Mouse (Mus musculus) gastrocnemius, postnatal 25 days (tissue): ENCODE data around the gene Zfp367. TPM values are rescaled to one million over a fixed set of nuclear protein-coding genes. Genes with fewer than 3 reads are reported as not detected.

Experiments
- DNase-seq: peaks from one replicate; pipeline ENCODE4 v3.0.0; 2022
- total RNA-seq, 2 experiments: library from RNA; stranded (reverse); gene quantifications; 1 replicate in 1 of 2; 2 replicates in 1 of 2; pipeline ENCODE4 v1.2.3; 2021

Zfp367 gene
- total RNA-seq, 2 experiments from 2014 or later: 17.5 to 18.6 TPM

- DNase-seq: no peak
Observed at GRCm38 (mm10) chr13:64090278-64090677, 62.7 kb downstream of the Zfp367 start.

GRCm38 (mm10) chr13:64089130-64089529 lies 63.9 kb downstream of the Zfp367 start, which contains the start of gene Hsd17b3:
Gene Hsd17b3 (minus strand): TSS chr13:64089230.
- DNase-seq: no peak

DNA sequence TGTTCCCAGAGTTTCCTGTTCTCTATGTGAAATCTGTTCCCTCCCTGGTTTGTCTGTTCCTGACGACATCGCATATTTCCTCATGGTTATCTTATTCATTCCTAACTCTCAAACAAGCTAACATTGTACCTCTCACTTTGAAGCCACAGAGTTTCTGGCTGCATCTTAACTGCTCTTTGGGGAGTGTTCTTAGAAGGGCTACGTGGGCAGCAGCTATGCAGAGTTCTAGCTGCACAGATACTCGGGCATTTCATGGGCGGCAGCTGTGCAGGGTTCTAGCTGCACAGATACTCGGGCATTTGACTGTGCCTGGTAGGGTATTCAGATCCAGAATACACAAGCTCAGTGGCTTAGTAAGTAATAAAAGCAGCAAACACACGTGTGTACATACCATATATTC lies 64.9 kb downstream of the Zfp367 start:
- DNase-seq: no peak

DNA sequence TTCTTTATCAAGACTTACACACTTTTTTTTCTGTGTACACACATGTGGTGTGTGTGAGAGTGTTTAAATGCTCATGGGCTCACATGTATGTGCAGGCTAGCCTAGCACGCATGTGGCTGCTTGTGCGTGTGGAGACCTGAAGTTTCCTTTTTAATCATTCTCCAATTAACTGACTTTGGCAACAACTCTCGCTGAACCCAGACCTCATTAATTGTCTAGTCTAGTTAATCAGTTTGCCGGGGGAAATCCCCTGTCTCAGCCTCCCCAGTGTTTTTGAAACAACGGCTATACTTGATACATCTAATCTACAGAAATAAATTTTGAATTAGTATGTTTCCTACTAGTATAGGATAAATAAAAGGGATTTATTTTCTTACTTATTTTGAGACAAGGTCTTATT lies 67.0 kb downstream of the Zfp367 start:
- no peak for DNase-seq

DNA sequence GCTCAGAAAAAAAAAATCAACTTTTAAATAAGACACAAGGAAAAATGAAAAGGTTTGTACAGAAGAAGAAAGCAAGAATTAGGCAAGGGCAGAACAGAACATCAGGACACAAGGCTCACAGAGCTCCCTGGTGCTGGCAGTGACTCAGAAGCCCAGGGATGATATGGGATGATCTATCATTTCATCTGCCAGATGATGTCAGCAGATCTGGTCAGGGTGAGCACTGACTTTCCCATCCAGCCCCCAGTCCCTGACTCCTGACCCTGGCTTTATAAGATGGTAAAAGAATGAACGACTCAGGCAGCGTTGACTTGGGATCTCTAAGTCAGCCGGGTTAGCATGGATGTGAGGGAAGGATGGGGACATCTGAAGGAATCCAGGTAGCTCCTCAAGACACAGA lies 69.7 kb downstream of the Zfp367 start:
- DNase-seq: no peak

Other genes starting within 250 kb of the Zfp367 start
- not detected for gene Hsd17b3, start 64.0 kb downstream of the Zfp367 start, total RNA-seq
- gene Slc35d2, start 23.8 kb downstream of the Zfp367 start, total RNA-seq: under 1 TPM; 0.72 to 0.88 TPM
- 10 to 100 TPM; 24.6 to 25.2 TPM for gene Habp4, start 8.6 kb upstream of the Zfp367 start, total RNA-seq
- 1 to 10 TPM; 3.8 to 4.6 TPM for gene Cdc14b, start 122.1 kb upstream of the Zfp367 start, total RNA-seq
- gene Aaed1, start 159.5 kb upstream of the Zfp367 start, total RNA-seq: 10 to 100 TPM; 35.1 to 41.0 TPM
- gene Ctsl, start 217.7 kb upstream of the Zfp367 start, total RNA-seq: 100 to 1,000 TPM; 120 to 147 TPM